Mouse (Mus musculus): ENCODE results near the gene Chrm1.

GRCm38 (mm10) chr19:8706930-8707329 lies 43.3 kb downstream of the Chrm1 start:
- TF ChIP-seq EP300 (IDR thresholded peaks at IDR 0.05) = no peak
- no peak for TF ChIP-seq CTCF (IDR thresholded peaks at IDR 0.05)

All from lung, postnatal 0 days (tissue).